Comparison of ENCODE assay signal across 19 mouse cellular contexts in genomic region chr13:23595622-23596372, GRCm38 (mm10). TPM values are rescaled to one million over a fixed set of nuclear protein-coding genes. Genes with fewer than 3 reads are reported as not detected.
DNase-seq lines count a peak whose midpoint lies in the region; ATAC-seq lines count a peak whose summit lies in the region.
"Had no signal": no experiment of that assay in that cellular context is flagged by ENCODE, and none has a peak within 500 bp of the region (broad histone marks: within the 10 kb centered on the region; RNA-seq: fewer than 3 reads in every experiment).

No protein-coding gene starts in this region.

- H3K9ac ChIP-seq in heart, embryonic 13.5 days: no peak overlapping the region
- peak overlapping the region; percentile 66 for H3K9ac ChIP-seq in liver, embryonic 12.5 days
- H3K9ac ChIP-seq in stomach, embryonic 15.5 days: no peak overlapping the region
- H3K9ac ChIP-seq in midbrain, embryonic 15.5 days: no peak overlapping the region
- H3K9ac ChIP-seq: heart, embryonic 15.5 days; hindbrain, embryonic 12.5 days; neural tube, embryonic 12.5 days had no signal

- H3K36me3 ChIP-seq in heart, embryonic 13.5 days: no peaks in the 10 kb centered on the region
- H3K36me3 ChIP-seq in liver, embryonic 12.5 days: no peaks in the 10 kb centered on the region
- no peaks in the 10 kb centered on the region for H3K36me3 ChIP-seq in stomach, embryonic 15.5 days
- H3K36me3 ChIP-seq in midbrain, embryonic 15.5 days (replicated peaks): no peaks in the 10 kb centered on the region
- H3K36me3 ChIP-seq: heart, embryonic 15.5 days; hindbrain, embryonic 12.5 days; neural tube, embryonic 12.5 days had no signal

- intact Hi-C loops in heart, postnatal 36 days (cut with DNase I): loop anchor here (5.0 kb wide), 1 partner anchor 73 kb away; no protein-coding TSS in a partner anchor

- no peak overlapping the region for H3K4me2 ChIP-seq in heart, embryonic 13.5 days
- peak overlapping the region; percentile 54 for H3K4me2 ChIP-seq in liver, embryonic 12.5 days
- H3K4me2 ChIP-seq in stomach, embryonic 15.5 days: no peak overlapping the region
- no peak overlapping the region for H3K4me2 ChIP-seq in midbrain, embryonic 15.5 days
- H3K4me2 ChIP-seq: heart, embryonic 15.5 days; hindbrain, embryonic 12.5 days; neural tube, embryonic 12.5 days had no signal

- 75% methylated on average over 7 of the region's 7 CpGs for WGBS in heart, embryonic 13.5 days
- WGBS in liver, embryonic 12.5 days (ENCODE audit: insufficient replicate concordance): 48% methylated on average over 7 of the region's 7 CpGs
- WGBS in stomach, embryonic 15.5 days: 73% methylated on average over 7 of the region's 7 CpGs
- 84% methylated on average over 7 of the region's 7 CpGs for WGBS in midbrain, embryonic 15.5 days

- no peaks in the 10 kb centered on the region for H3K27me3 ChIP-seq in heart, embryonic 13.5 days (replicated peaks)
- no peaks in the 10 kb centered on the region for H3K27me3 ChIP-seq in liver, embryonic 12.5 days (replicated peaks)
- no peaks in the 10 kb centered on the region for H3K27me3 ChIP-seq in stomach, embryonic 15.5 days (replicated peaks)
- no peaks in the 10 kb centered on the region for H3K27me3 ChIP-seq in midbrain, embryonic 15.5 days (replicated peaks)
- H3K27me3 ChIP-seq: heart, embryonic 15.5 days; hindbrain, embryonic 12.5 days; neural tube, embryonic 12.5 days had no signal

- H3K4me1 ChIP-seq in heart, embryonic 13.5 days: peaks cover 15% of the 10 kb centered on the region
- H3K4me1 ChIP-seq in liver, embryonic 12.5 days: peaks cover 56% of the 10 kb centered on the region
- no peaks in the 10 kb centered on the region for H3K4me1 ChIP-seq in stomach, embryonic 15.5 days
- H3K4me1 ChIP-seq in midbrain, embryonic 15.5 days: no peaks in the 10 kb centered on the region
- H3K4me1 ChIP-seq: hindbrain, embryonic 12.5 days; neural tube, embryonic 12.5 days had no signal

- 0 out of 2 replicates have a peak overlapping the region, but pooled peaks have one; percentile 28 for H3K27ac ChIP-seq in heart, embryonic 13.5 days (replicated peaks)
- H3K27ac ChIP-seq in liver, embryonic 12.5 days: peak overlapping the region; percentile 93
- H3K27ac ChIP-seq in stomach, embryonic 15.5 days: peak overlapping the region; percentile 21; the same call in 1 of the 2 replicates
- H3K27ac ChIP-seq in midbrain, embryonic 15.5 days: no peak overlapping the region
- H3K27ac ChIP-seq: heart, embryonic 15.5 days; hindbrain, embryonic 12.5 days; macrophage; neural tube, embryonic 12.5 days had no signal

- H3K9me3 ChIP-seq in heart, embryonic 13.5 days: no peaks in the 10 kb centered on the region
- H3K9me3 ChIP-seq in liver, embryonic 12.5 days (replicated peaks): no peaks in the 10 kb centered on the region
- no peaks in the 10 kb centered on the region for H3K9me3 ChIP-seq in stomach, embryonic 15.5 days
- H3K9me3 ChIP-seq in midbrain, embryonic 15.5 days: no peaks in the 10 kb centered on the region
- H3K9me3 ChIP-seq: heart, embryonic 15.5 days; hindbrain, embryonic 12.5 days; neural tube, embryonic 12.5 days had no signal

- no peak for ATAC-seq in heart, embryonic 13.5 days (ENCODE audit: extremely low read depth, insufficient number of reproducible peaks, low FRiP score, low TSS enrichment)
- peak; percentile 94 for ATAC-seq in erythroblast, adult 5-6 weeks (replicated peaks; ENCODE audit: low FRiP score, poor library complexity, severe bottlenecking)
- peak; percentile 95 for ATAC-seq in liver, embryonic 12.5 days
- peak; percentile 72; the same call in 1 of the 2 replicates for ATAC-seq in stomach, embryonic 15.5 days (ENCODE audit: insufficient read depth, low FRiP score, low read depth)
- ATAC-seq in monocyte, adult 5-6 weeks (replicated peaks; ENCODE audit: insufficient number of reproducible peaks, low FRiP score, low TSS enrichment, poor library complexity, severe bottlenecking): no peak
- ATAC-seq in midbrain, embryonic 15.5 days (replicated peaks): no peak
- ATAC-seq: midbrain, embryonic 16.5 days had no signal

- DNase-seq in heart, postnatal 36 days: no peak
- no peak for DNase-seq in adrenal gland, postnatal 4 days (ENCODE audit: low spot score in 2 of 2)
- DNase-seq: adrenal gland, postnatal 10 days; cerebellum, postnatal 14 days; kidney, adult 11 months; kidney, postnatal 14 days; left cerebral cortex, postnatal 4 days; lung, adult 2 months had no signal

- H3K4me3 ChIP-seq in heart, embryonic 13.5 days: no peak overlapping the region
- H3K4me3 ChIP-seq in liver, embryonic 12.5 days: peak overlapping the region; percentile 9; the same call in 1 of the 2 replicates
- no peak overlapping the region for H3K4me3 ChIP-seq in stomach, embryonic 15.5 days (replicated peaks)
- no peak overlapping the region for H3K4me3 ChIP-seq in midbrain, embryonic 15.5 days
- H3K4me3 ChIP-seq: heart, embryonic 15.5 days; hindbrain, embryonic 12.5 days; neural tube, embryonic 12.5 days had no signal

RNA-seq across cellular contexts. Expression of gene Hist1h4d, which starts 14.4 kb away (rescaled TPM):
- 54.8 and 60.0 TPM in 2 replicates for polyA plus RNA-seq in heart, embryonic 13.5 days (2015; fragmentation: Nextera tagmentation; extraction: Ambion mirVana)
- 10 to 100 TPM; 61.5 to 67.6 TPM for total RNA-seq in heart, postnatal 36 days (2021)
- total RNA-seq in erythroblast, adult 5-6 weeks (2015; ENCODE audit: low replicate concordance): 243 and 262 TPM in 2 replicates
- 403 and 449 TPM in 2 replicates for total RNA-seq in erythroblast, adult 5-6 weeks (2017; ENCODE audit: low replicate concordance)
- 128 and 134 TPM in 2 replicates for polyA plus RNA-seq in liver, embryonic 12.5 days (2016; fragmentation: Nextera tagmentation; extraction: Ambion mirVana)
- polyA plus RNA-seq in stomach, embryonic 15.5 days (2015; fragmentation: Nextera tagmentation; extraction: Ambion mirVana): 117 and 130 TPM in 2 replicates
- total RNA-seq in monocyte, adult 5-6 weeks (2017): 78.9 to 170 TPM (median 90.0 TPM) in 3 replicates
- total RNA-seq in adrenal gland, postnatal 4 days (2021): 100 to 1,000 TPM; 413 to 478 TPM
- polyA plus RNA-seq in midbrain, embryonic 15.5 days (2015; fragmentation: Nextera tagmentation; extraction: Ambion mirVana): 34.2 and 34.9 TPM in 2 replicates

RNA-seq across cellular contexts. Expression of gene Hist1h3d, which starts 20.2 kb away (rescaled TPM):
- 2.4 TPM in 2 replicates for polyA plus RNA-seq in heart, embryonic 13.5 days (2015; fragmentation: Nextera tagmentation; extraction: Ambion mirVana)
- 1 to 10 TPM; 3.1 to 4.8 TPM for total RNA-seq in heart, postnatal 36 days (2021)
- total RNA-seq in erythroblast, adult 5-6 weeks (2015; ENCODE audit: low replicate concordance): 52.8 and 69.6 TPM in 2 replicates
- 50.4 and 63.8 TPM in 2 replicates for total RNA-seq in erythroblast, adult 5-6 weeks (2017; ENCODE audit: low replicate concordance)
- polyA plus RNA-seq in liver, embryonic 12.5 days (2016; fragmentation: Nextera tagmentation; extraction: Ambion mirVana): 5.3 and 6.2 TPM in 2 replicates
- polyA plus RNA-seq in stomach, embryonic 15.5 days (2015; fragmentation: Nextera tagmentation; extraction: Ambion mirVana): 5.7 and 7.9 TPM in 2 replicates
- 1.5 to 3.3 TPM (median 2.1 TPM) in 3 replicates for total RNA-seq in monocyte, adult 5-6 weeks (2017)
- total RNA-seq in adrenal gland, postnatal 4 days (2021): 10 to 100 TPM; 64.3 to 80.4 TPM
- polyA plus RNA-seq in midbrain, embryonic 15.5 days (2015; fragmentation: Nextera tagmentation; extraction: Ambion mirVana): 0.82 and 1.2 TPM in 2 replicates

RNA-seq across cellular contexts. Expression of gene Hist1h2ad, which starts 21.6 kb away (rescaled TPM):
- 0.60 and 0.84 TPM in 2 replicates for polyA plus RNA-seq in heart, embryonic 13.5 days (2015; fragmentation: Nextera tagmentation; extraction: Ambion mirVana)
- 1 to 10 TPM; 2.9 to 4.6 TPM for total RNA-seq in heart, postnatal 36 days (2021)
- total RNA-seq in erythroblast, adult 5-6 weeks (2015; ENCODE audit: low replicate concordance): not detected in 2 replicates
- 370 and 678 TPM in 2 replicates for total RNA-seq in erythroblast, adult 5-6 weeks (2017; ENCODE audit: low replicate concordance)
- polyA plus RNA-seq in liver, embryonic 12.5 days (2016; fragmentation: Nextera tagmentation; extraction: Ambion mirVana): 1.2 and 3.1 TPM in 2 replicates
- polyA plus RNA-seq in stomach, embryonic 15.5 days (2015; fragmentation: Nextera tagmentation; extraction: Ambion mirVana): 2.4 and 3.4 TPM in 2 replicates
- 1.5 to 92.8 TPM (median 16.7 TPM) in 3 replicates for total RNA-seq in monocyte, adult 5-6 weeks (2017)
- total RNA-seq in adrenal gland, postnatal 4 days (2021): 10 to 100 TPM; 63.5 to 64.6 TPM
- polyA plus RNA-seq in midbrain, embryonic 15.5 days (2015; fragmentation: Nextera tagmentation; extraction: Ambion mirVana): 1.6 TPM in 1 of 2 replicates, not detected in the other
- polyA plus RNA-seq: macrophage; midbrain, embryonic 16.5 days had no signal

RNA-seq across cellular contexts. Expression of gene Hist1h2bf, which starts 21.8 kb away (rescaled TPM):
- polyA plus RNA-seq in heart, embryonic 13.5 days (2015; fragmentation: Nextera tagmentation; extraction: Ambion mirVana): 1.6 and 3.0 TPM in 2 replicates
- 10 to 100 TPM; 13.1 to 14.6 TPM for total RNA-seq in heart, postnatal 36 days (2021)
- total RNA-seq in erythroblast, adult 5-6 weeks (2015; ENCODE audit: low replicate concordance): 208 and 222 TPM in 2 replicates
- 253 and 407 TPM in 2 replicates for total RNA-seq in erythroblast, adult 5-6 weeks (2017; ENCODE audit: low replicate concordance)
- polyA plus RNA-seq in liver, embryonic 12.5 days (2016; fragmentation: Nextera tagmentation; extraction: Ambion mirVana): 7.1 and 9.9 TPM in 2 replicates
- polyA plus RNA-seq in stomach, embryonic 15.5 days (2015; fragmentation: Nextera tagmentation; extraction: Ambion mirVana): 3.5 and 3.8 TPM in 2 replicates
- total RNA-seq in monocyte, adult 5-6 weeks (2017): 19.2 to 51.4 TPM (median 45.4 TPM) in 3 replicates
- 100 to 1,000 TPM; 297 to 360 TPM for total RNA-seq in adrenal gland, postnatal 4 days (2021)
- 1.3 and 1.5 TPM in 2 replicates for polyA plus RNA-seq in midbrain, embryonic 15.5 days (2015; fragmentation: Nextera tagmentation; extraction: Ambion mirVana)
- polyA plus RNA-seq: macrophage; midbrain, embryonic 16.5 days had no signal

RNA-seq across cellular contexts. Expression of gene Hist1h2bg, which starts 24.6 kb away (rescaled TPM):
- 3.9 and 4.2 TPM in 2 replicates for polyA plus RNA-seq in heart, embryonic 13.5 days (2015; fragmentation: Nextera tagmentation; extraction: Ambion mirVana)
- 10 to 100 TPM; 38.1 to 41.0 TPM for total RNA-seq in heart, postnatal 36 days (2021)
- total RNA-seq in erythroblast, adult 5-6 weeks (2015; ENCODE audit: low replicate concordance): 170 and 206 TPM in 2 replicates
- total RNA-seq in erythroblast, adult 5-6 weeks (2017; ENCODE audit: low replicate concordance): 470 and 670 TPM in 2 replicates
- 10.7 and 14.4 TPM in 2 replicates for polyA plus RNA-seq in liver, embryonic 12.5 days (2016; fragmentation: Nextera tagmentation; extraction: Ambion mirVana)
- 11.7 and 17.0 TPM in 2 replicates for polyA plus RNA-seq in stomach, embryonic 15.5 days (2015; fragmentation: Nextera tagmentation; extraction: Ambion mirVana)
- total RNA-seq in monocyte, adult 5-6 weeks (2017): 86.4 to 193 TPM (median 86.9 TPM) in 3 replicates
- total RNA-seq in adrenal gland, postnatal 4 days (2021): 100 to 1,000 TPM; 627 to 705 TPM
- 2.6 and 4.0 TPM in 2 replicates for polyA plus RNA-seq in midbrain, embryonic 15.5 days (2015; fragmentation: Nextera tagmentation; extraction: Ambion mirVana)

Comparison
In these comparisons a context has a peak if more than half of its experiments do, and no peak if none do; other contexts are left out.
1. ATAC-seq: peak in erythroblast, adult 5-6 weeks (single experiment), liver, embryonic 12.5 days (single experiment) and stomach, embryonic 15.5 days (single experiment); none in heart, embryonic 13.5 days (single experiment), monocyte, adult 5-6 weeks (single experiment) and midbrain, embryonic 15.5 days (single experiment).
2. RNA of gene Hist1h3d, which starts 20.2 kb away (total RNA-seq): 64.3 to 80.4 TPM in adrenal gland, postnatal 4 days and 50.4 to 69.6 TPM in erythroblast, adult 5-6 weeks; 3.1 to 4.8 TPM in heart, postnatal 36 days and 1.5 to 3.3 TPM in monocyte, adult 5-6 weeks; every median in the first group is over 4 times any median in the second.